Mouse (Mus musculus): ENCODE measurements around the gene Exosc9.

Gene Exosc9

GRCm38 (mm10) chr3:36552406-36553047 is at the start of gene Exosc9:
Exosc9 (plus strand) TSS chr3:36552606.
- ChIA-PET POLR2A (interaction anchor here (1.2 to 8.7 kb wide), 6 partner anchors 14 to 19 kb away, joined by 5 to 116 read pairs (median 12); partner anchors contain the start of gene Ccna2 (in 4 of the 4)), CTCF (interaction anchor here in 1 of 4 experiments (0.7 kb wide), 1 partner anchor 9 kb away, joined by 4 read pairs; no protein-coding TSS in a partner anchor)

- ChIA-PET POLR2A (interaction anchor here in 1 of 4 experiments (1.1 kb wide), 1 partner anchor 40 kb away, joined by 3 read pairs; no protein-coding TSS in a partner anchor), CTCF (interaction anchor here in 3 of 4 experiments (0.7 to 1.7 kb wide), 3 partner anchors 10 to 115 kb away, joined by 3 to 5 read pairs (median 3); no protein-coding TSS in a partner anchor)
These were observed 47.1 kb upstream of the Exosc9 start for GRCm38 (mm10) chr3:36505306-36505705.

DNA sequence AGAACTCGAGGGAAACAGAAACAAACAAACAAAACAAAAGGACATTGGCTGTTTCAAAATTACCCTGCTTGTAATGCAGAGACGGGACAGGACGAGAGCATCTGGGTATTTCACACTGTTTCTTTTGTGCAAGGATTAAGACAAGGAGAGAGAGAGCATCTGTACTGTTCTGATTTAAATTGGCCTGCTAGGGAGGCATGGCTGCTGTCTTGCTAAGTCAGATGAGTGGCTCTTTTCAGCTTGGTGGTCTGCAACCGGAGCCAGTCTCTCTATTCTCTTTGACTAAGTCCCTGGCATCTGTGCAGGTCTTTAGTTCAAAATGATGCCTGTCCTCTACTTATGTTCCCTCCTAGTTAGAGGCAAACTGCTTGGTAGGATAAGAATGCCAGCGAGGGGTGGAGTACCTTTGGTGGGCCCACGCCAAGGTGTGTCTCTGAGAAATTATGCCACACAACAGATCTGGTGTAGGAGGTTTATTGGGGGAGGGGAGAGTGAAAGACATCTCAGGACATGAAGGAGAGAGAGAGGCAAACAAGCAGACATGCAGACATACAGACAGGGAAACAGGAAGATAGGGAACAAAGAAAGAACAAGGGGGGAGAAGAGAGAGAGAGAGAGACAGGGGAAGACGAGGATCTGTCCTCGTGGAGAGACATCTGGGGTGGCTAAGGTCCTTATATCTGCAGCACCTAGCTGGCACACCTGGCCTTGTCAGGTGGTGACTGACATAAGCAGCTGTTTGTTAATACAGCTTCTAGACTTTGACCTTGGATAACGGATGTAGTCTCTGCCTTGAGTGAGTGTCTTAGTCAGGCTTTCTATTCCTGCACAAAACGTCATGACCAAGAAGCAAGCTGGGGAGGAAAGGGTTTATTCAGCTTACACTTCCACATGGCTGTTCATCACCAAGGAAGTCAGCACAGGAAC is 46.3 kb upstream of the Exosc9 start:
- ChIA-PET CTCF (interaction anchor here in 3 of 4 experiments (0.7 to 1.5 kb wide), 5 partner anchors 9 to 906 kb away, joined by 3 to 5 read pairs (median 4); no protein-coding TSS in a partner anchor), POLR2A (interaction anchor here in 1 of 4 experiments (1.1 kb wide), 1 partner anchor 41 kb away, joined by 3 read pairs; no protein-coding TSS in a partner anchor)

GRCm38 (mm10) chr3:36511491-36511890 is 40.9 kb upstream of the Exosc9 start:
- CTCF ChIA-PET = interaction anchor here in 1 of 4 experiments (1.1 kb wide), 1 partner anchor 14 kb away, joined by 3 read pairs; no protein-coding TSS in a partner anchor
- POLR2A ChIA-PET = no interaction called here

DNA sequence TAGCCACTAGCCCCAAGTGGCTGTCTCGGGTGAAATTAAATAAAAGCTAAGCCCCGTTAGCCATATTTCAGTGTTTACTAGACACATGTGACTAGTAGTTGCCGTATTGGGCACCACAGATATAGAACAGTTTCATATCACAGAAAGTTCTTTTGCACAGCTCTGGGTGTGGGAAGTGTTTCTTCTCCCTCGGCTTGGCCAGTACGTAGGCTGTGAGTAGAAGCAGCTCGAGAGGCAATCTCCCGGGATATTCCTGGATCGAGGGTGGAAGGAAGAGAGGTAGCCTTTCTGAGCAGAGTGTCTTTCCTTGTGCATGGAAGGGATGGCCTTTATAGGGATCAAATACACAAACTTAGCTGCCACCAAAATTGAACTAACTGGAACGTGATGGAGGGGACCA is 36.2 kb upstream of the Exosc9 start:
- ChIA-PET POLR2A (interaction anchor here in 1 of 4 experiments (0.6 kb wide), 1 partner anchor 38 kb away, joined by 3 read pairs; no protein-coding TSS in a partner anchor), CTCF (no interaction called here)

GRCm38 (mm10) chr3:36521073-36522060 is 31.0 kb upstream of the Exosc9 start, which contains the start of gene Gm11549:
Gm11549 (minus strand) TSS chr3:36521813.
- ChIA-PET CTCF (interaction anchor here (0.6 to 2.7 kb wide), 10 partner anchors 16 to 165 kb away, joined by 3 to 14 read pairs (median 4); no protein-coding TSS in a partner anchor), POLR2A (interaction anchor here in 3 of 4 experiments (0.6 to 1.7 kb wide), 11 partner anchors 11 to 587 kb away, joined by 3 to 7 read pairs (median 3); partner anchors contain the start of gene D3Ertd254e (in 1 of the 3))

- ChIA-PET POLR2A (interaction anchor here in 3 of 4 experiments (0.6 to 1.5 kb wide), 6 partner anchors 11 to 588 kb away, joined by 3 to 5 read pairs (median 3); no protein-coding TSS in a partner anchor), CTCF (interaction anchor here (0.7 to 2.7 kb wide), 7 partner anchors 10 to 266 kb away, joined by 3 to 14 read pairs (median 3); no protein-coding TSS in a partner anchor)
These were observed 30.3 kb upstream of the Exosc9 start for GRCm38 (mm10) chr3:36522137-36522536.

GRCm38 (mm10) chr3:36524466-36524865 is 27.9 kb upstream of the Exosc9 start:
- ChIA-PET POLR2A (interaction anchor here in 1 of 4 experiments (0.9 kb wide), 1 partner anchor 43 kb away, joined by 3 read pairs; no protein-coding TSS in a partner anchor), CTCF (no interaction called here)

DNA sequence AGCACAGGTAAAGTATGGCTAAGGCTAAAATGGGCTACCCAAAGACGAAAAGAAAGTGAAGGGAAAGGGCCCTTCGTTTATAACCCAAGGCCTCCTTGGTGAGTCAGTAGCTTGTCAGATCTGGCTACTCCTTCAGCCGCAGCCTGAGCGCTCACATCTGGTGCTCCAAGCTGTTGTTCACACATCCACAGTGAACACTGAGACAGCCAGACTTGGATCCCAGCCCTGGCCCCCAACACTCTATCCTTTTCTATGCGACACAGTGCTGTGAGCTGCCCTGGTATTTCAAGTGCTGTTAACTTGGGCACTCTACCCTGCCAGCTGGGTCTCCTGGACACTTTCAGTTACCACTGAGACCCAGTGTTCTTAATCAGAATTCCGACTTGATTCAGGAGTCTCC is 22.1 kb upstream of the Exosc9 start:
- ChIA-PET POLR2A (interaction anchor here in 1 of 4 experiments (0.6 kb wide), 1 partner anchor 8 kb away, joined by 8 read pairs; no protein-coding TSS in a partner anchor), CTCF (no interaction called here)

DNA sequence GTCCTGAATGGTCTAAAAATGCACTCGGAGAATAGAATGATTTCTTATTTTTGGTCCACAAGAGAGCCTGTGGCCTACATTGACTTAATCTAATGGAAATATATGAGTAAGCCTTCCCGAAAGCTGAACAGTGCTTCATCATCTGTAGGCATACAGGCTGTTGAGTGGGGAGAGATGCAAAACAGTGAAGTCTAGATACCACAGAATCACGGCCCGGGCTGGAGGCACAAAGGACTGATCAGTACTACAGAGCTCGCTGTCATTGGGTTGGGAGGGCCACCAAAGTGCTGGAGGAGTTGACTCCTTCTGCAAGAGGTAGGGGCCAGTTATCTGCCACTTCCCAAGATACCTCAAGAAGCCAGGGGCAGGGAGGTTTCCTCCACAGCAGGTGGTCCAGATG is 21.6 kb upstream of the Exosc9 start:
- ChIA-PET CTCF (no interaction called here), POLR2A (interaction anchor here in 1 of 4 experiments (0.6 kb wide), 1 partner anchor 7 kb away, joined by 8 read pairs; no protein-coding TSS in a partner anchor)

GRCm38 (mm10) chr3:36531242-36531641 is 21.2 kb upstream of the Exosc9 start:
- POLR2A ChIA-PET = no interaction called here
- CTCF ChIA-PET = interaction anchor here in 1 of 4 experiments (0.6 kb wide), 1 partner anchor 87 kb away, joined by 3 read pairs; no protein-coding TSS in a partner anchor

DNA sequence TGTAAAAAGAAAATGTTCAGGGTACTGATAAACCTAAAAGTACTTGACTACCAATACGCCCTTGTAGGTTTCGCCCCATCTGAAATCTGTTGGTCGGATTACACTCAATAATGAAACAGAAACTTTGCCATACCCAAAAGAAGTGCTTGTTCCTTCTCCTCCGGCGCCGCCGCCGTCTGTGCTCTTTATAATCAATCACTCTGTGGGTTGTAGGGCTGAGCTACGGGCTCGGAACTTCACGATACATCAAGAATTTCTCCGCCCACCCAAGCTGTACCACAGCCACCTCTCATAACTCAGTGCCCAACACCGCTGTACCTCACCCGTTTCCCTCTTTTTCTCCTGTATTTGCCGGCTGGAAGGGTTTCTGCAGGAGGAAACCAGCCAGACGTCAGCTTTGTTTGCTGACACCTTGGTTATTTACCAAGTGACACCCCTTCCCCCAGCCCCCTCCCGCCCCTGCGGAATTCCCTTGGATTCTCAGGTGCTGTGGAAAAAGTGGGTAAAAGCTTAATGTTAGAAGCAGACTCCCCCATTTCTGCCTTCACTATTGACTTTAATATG is 20.3 kb upstream of the Exosc9 start:
- ChIA-PET POLR2A (interaction anchor here in 2 of 4 experiments (0.7 to 1.4 kb wide), 4 partner anchors 9 to 40 kb away, joined by 3 to 4 read pairs (median 3); partner anchors contain the start of gene Ccna2 (in 1 of the 2)), CTCF (interaction anchor here in 2 of 4 experiments (0.6 to 1.0 kb wide), 2 partner anchors 10 to 786 kb away, joined by 3 read pairs; no protein-coding TSS in a partner anchor)

- CTCF ChIA-PET = no interaction called here
- POLR2A ChIA-PET = interaction anchor here in 2 of 4 experiments (0.7 to 1.4 kb wide), 5 partner anchors 10 to 39 kb away, joined by 3 to 4 read pairs (median 3); partner anchors contain the start of gene Ccna2 (in 2 of the 2)
These were observed 19.7 kb upstream of the Exosc9 start for GRCm38 (mm10) chr3:36532738-36533137.

DNA sequence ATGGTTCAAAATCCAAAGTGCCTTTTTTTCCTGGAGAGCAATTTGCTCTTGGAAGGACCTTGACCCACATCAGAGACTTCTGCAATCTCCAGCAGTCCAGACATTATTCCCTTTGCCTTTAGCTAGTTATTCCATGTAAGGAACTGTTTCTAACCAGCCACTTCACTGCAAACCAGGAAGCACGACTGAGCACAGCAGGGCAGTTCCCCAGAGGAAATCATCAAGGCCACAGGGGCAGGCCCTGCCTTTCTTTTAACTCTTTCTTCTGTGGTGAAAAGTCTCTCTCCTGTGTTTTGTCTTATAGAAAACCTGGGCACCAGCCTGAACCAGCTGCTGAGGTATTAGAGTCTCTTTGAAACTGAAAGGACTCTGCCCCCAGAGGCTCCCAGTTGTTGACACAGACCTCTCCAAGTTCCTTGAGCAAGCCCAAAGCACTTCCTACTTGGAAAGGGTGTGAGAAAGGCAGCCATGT is 19.2 kb upstream of the Exosc9 start:
- ChIA-PET POLR2A (interaction anchor here in 2 of 4 experiments (0.7 to 1.4 kb wide), 4 partner anchors 10 to 39 kb away, joined by 3 to 4 read pairs (median 3); partner anchors contain the start of gene Ccna2 (in 2 of the 2)), CTCF (no interaction called here)

DNA sequence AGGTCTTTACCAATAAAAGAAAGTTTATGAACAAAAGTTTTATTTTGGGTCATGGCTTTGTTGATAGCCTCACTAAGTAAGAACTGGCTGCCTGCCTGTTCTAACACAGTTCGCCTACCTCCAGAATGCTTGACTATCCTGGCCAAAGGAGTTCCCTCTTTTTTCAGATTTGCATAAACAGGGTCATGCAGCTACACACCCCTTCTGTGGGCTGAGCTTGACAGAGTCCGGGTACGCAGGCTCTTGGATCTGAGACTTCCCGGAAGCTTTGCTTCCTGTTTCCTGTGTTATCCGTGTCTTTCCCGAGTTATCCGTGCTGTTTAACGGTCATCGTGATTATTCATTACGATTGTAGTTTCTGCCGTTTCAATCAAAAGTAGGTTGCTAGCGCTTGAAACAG is 16.4 kb upstream of the Exosc9 start:
- POLR2A ChIA-PET = interaction anchor here in 1 of 4 experiments (1.0 to 1.5 kb wide), 3 partner anchors 16 to 32 kb away, joined by 3 to 6 read pairs (median 3); partner anchors contain the start of gene Exosc9
- CTCF ChIA-PET = no interaction called here

DNA sequence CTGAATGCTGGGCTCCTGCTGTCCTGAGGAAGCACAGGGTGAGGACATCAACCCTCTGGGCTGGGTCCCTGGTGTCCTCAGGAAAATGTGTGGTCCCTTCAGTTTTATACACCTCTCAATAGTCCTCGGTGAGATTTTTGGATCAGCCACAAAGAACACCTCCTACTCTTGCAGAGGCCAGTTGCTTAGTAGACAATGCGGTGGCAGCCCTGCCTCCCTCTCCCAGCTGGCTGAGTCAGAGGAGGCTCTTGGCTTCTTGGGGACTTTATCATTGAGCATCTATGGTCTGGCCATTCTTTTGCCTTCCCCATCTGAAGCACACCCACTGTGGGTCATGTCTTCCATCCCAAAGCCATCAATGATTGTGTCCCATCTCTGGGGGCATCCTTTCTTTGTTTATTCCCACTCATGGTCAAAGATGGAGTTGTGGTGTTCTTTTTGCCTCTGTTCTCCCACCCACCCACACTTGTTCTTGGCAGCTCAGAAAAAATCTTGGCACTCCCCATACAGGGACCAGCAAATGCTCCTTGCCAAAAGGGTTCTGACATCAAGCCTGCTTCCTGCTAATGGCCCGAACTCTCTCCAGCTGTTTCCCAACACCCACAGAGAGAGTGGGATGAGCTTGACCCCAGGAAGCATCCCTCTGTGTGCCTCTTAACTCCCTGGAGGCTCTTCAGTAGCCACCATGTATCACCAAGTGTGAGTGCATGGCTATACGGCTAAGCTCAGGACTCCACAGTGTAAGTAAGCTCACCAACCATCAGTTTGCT is 14.5 kb upstream of the Exosc9 start:
- POLR2A ChIA-PET = interaction anchor here in 2 of 4 experiments (0.6 to 1.6 kb wide), 7 partner anchors 7 to 99 kb away, joined by 3 to 8 read pairs (median 4); no protein-coding TSS in a partner anchor
- CTCF ChIA-PET = interaction anchor here in 1 of 4 experiments (0.6 to 0.8 kb wide), 2 partner anchors 16 kb away, joined by 3 read pairs; partner anchors contain the start of gene Gm11549
